Mouse (Mus musculus) regulatory T cell (primary cell): ENCODE data around the gene Lsp1.

ENCODE experiments used
- in situ Hi-C: fragments of 300-600 bp; cut with MboI, MseI; formaldehyde crosslinking; loops from one replicate; pipeline ENCODE4 v1.15.1; 2025; ENCODE audit warnings: high pct_unique_total_duplicates

Gene Lsp1

GRCm38 (mm10) chr7:142460636-142461077, at the start of gene Lsp1:
TSS of gene Lsp1 (plus strand) at chr7:142460809.
- in situ Hi-C loops, result loop anchor here (5.0 kb wide), 1 partner anchor 73 kb away; the partner anchor contains the start of gene Ctsd

- in situ Hi-C loops, result no loop called here
Measured at GRCm38 (mm10) chr7:142413285-142413684, 47.3 kb upstream of the Lsp1 start.

- in situ Hi-C loops, result no loop called here
Measured at GRCm38 (mm10) chr7:142415314-142415713, 45.3 kb upstream of the Lsp1 start.

- in situ Hi-C loops, result no loop called here
Measured at GRCm38 (mm10) chr7:142416225-142416624, 44.4 kb upstream of the Lsp1 start.

GRCm38 (mm10) chr7:142418027-142418426, 42.6 kb upstream of the Lsp1 start:
- in situ Hi-C loops, result no loop called here

GRCm38 (mm10) chr7:142418679-142419078, 41.9 kb upstream of the Lsp1 start:
- in situ Hi-C loops, result no loop called here

- in situ Hi-C loops, result no loop called here
Measured at GRCm38 (mm10) chr7:142419887-142420286, 40.7 kb upstream of the Lsp1 start.

- in situ Hi-C loops, result no loop called here
Measured at GRCm38 (mm10) chr7:142421826-142422225, 38.8 kb upstream of the Lsp1 start.

GRCm38 (mm10) chr7:142425641-142426213, 34.9 kb upstream of the Lsp1 start:
- in situ Hi-C loops, result no loop called here

- in situ Hi-C loops, result no loop called here
Measured at GRCm38 (mm10) chr7:142428213-142428612, 32.4 kb upstream of the Lsp1 start.

- in situ Hi-C loops, result loop anchor here (5.0 kb wide), 1 partner anchor 93 kb away; no protein-coding TSS in a partner anchor
Measured at GRCm38 (mm10) chr7:142430160-142430678, 30.4 kb upstream of the Lsp1 start.

GRCm38 (mm10) chr7:142431106-142431505, 29.5 kb upstream of the Lsp1 start:
- in situ Hi-C loops, result loop anchor here (5.0 kb wide), 1 partner anchor 94 kb away; no protein-coding TSS in a partner anchor

GRCm38 (mm10) chr7:142433623-142434022, 27.0 kb upstream of the Lsp1 start:
- in situ Hi-C loops, result loop anchor here (5.0 kb wide), 1 partner anchor 96 kb away; no protein-coding TSS in a partner anchor

GRCm38 (mm10) chr7:142434137-142434865, 26.3 kb upstream of the Lsp1 start, which contains the start of gene Syt8:
TSS of gene Syt8 (plus strand) at chr7:142434850.
- in situ Hi-C loops, result loop anchor here (5.0 kb wide), 1 partner anchor 97 kb away; no protein-coding TSS in a partner anchor

- in situ Hi-C loops, result no loop called here
Measured at GRCm38 (mm10) chr7:142435524-142435923, 25.1 kb upstream of the Lsp1 start.

- in situ Hi-C loops, result no loop called here
Measured at GRCm38 (mm10) chr7:142437324-142437723, 23.3 kb upstream of the Lsp1 start.

GRCm38 (mm10) chr7:142439966-142440365, 20.6 kb upstream of the Lsp1 start:
- in situ Hi-C loops, result loop anchor here (5.0 kb wide), 2 partner anchors 57 to 237 kb away; partner anchors contain the start of gene Tnnt3

GRCm38 (mm10) chr7:142440657-142441114, 19.9 kb upstream of the Lsp1 start:
- in situ Hi-C loops, result loop anchor here (5.0 kb wide), 2 partner anchors 57 to 237 kb away; partner anchors contain the start of gene Tnnt3

GRCm38 (mm10) chr7:142441585-142441984, 19.0 kb upstream of the Lsp1 start, which contains the start of gene Tnni2:
TSS of gene Tnni2 (plus strand) at chr7:142441808.
- in situ Hi-C loops, result loop anchor here (5.0 kb wide), 2 partner anchors 56 to 236 kb away; partner anchors contain the start of gene Tnnt3

GRCm38 (mm10) chr7:142442081-142442907, 18.3 kb upstream of the Lsp1 start:
- in situ Hi-C loops, result loop anchor here (5.0 kb wide), 2 partner anchors 55 to 235 kb away; partner anchors contain the start of gene Tnnt3

GRCm38 (mm10) chr7:142442908-142443420, 17.6 kb upstream of the Lsp1 start:
- in situ Hi-C loops, result loop anchor here (5.0 kb wide), 2 partner anchors 54 to 234 kb away; partner anchors contain the start of gene Tnnt3
